Mouse (Mus musculus): ENCODE measurements around the gene Zcwpw1. TPM values are rescaled to one million over a fixed set of nuclear protein-coding genes. Genes with fewer than 3 reads are reported as not detected.

Gene Zcwpw1
- polyA plus RNA-seq, 1 experiment = 15.5 TPM

GRCm38 (mm10) chr5:137751988-137752387, 35.6 kb upstream of the Zcwpw1 start:
- Histone ChIP-seq H3K9ac (ENCODE audit: low read depth, poor library complexity, severe bottlenecking) (no peak overlapping the region), H3K4me3 (ENCODE audit: low read depth, low read length) (no peak overlapping the region), H3K36me3 (ENCODE audit: control insufficient read depth, insufficient read depth, low read length, poor library complexity, severe bottlenecking) (no peaks in the 10 kb centered on the region), H3K27ac (ENCODE audit: insufficient read depth, low read length) (peak overlapping the region; percentile 11; the same call in 1 of the 2 replicates), H3K27me3 (ENCODE audit: control insufficient read depth, insufficient read depth, low read length, poor library complexity, severe bottlenecking) (no peaks in the 10 kb centered on the region), H3K4me1 (ENCODE audit: control insufficient read depth, insufficient read depth, low read length) (peaks cover 18% of the 10 kb centered on the region), H3K9me3 (replicated peaks; ENCODE audit: control insufficient read depth, insufficient read depth, low read length, poor library complexity, severe bottlenecking) (no peaks in the 10 kb centered on the region)
- TF ChIP-seq CTCF (IDR thresholded peaks at IDR 0.05; ENCODE audit: low read depth, low read length) = no peak

GRCm38 (mm10) chr5:137753111-137753832, 34.3 kb upstream of the Zcwpw1 start:
- Histone ChIP-seq H3K27ac (ENCODE audit: insufficient read depth, low read length) (peak overlapping the region; percentile 62), H3K27me3 (ENCODE audit: control insufficient read depth, insufficient read depth, low read length, poor library complexity, severe bottlenecking) (no peaks in the 10 kb centered on the region), H3K4me3 (ENCODE audit: low read depth, low read length) (no peak overlapping the region), H3K9ac (ENCODE audit: low read depth, poor library complexity, severe bottlenecking) (no peak overlapping the region), H3K4me1 (ENCODE audit: control insufficient read depth, insufficient read depth, low read length) (peaks cover 22% of the 10 kb centered on the region), H3K9me3 (replicated peaks; ENCODE audit: control insufficient read depth, insufficient read depth, low read length, poor library complexity, severe bottlenecking) (no peaks in the 10 kb centered on the region), H3K36me3 (ENCODE audit: control insufficient read depth, insufficient read depth, low read length, poor library complexity, severe bottlenecking) (no peaks in the 10 kb centered on the region)
- no peak for TF ChIP-seq CTCF (IDR thresholded peaks at IDR 0.05; ENCODE audit: low read depth, low read length)
- no peak for TF ChIP-seq POLR2A (IDR thresholded peaks at IDR 0.05; ENCODE audit: insufficient read depth, low read length)
- TF ChIP-seq EP300 (IDR thresholded peaks at IDR 0.05; ENCODE audit: insufficient read depth, low read depth, low read length) = 0 out of 2 replicates have a peak, but pooled peaks have one; percentile 19

GRCm38 (mm10) chr5:137755425-137755824, 32.2 kb upstream of the Zcwpw1 start:
- Histone ChIP-seq H3K27ac (ENCODE audit: insufficient read depth, low read length) (no peak overlapping the region), H3K9ac (ENCODE audit: low read depth, poor library complexity, severe bottlenecking) (no peak overlapping the region), H3K36me3 (ENCODE audit: control insufficient read depth, insufficient read depth, low read length, poor library complexity, severe bottlenecking) (no peaks in the 10 kb centered on the region), H3K9me3 (replicated peaks; ENCODE audit: control insufficient read depth, insufficient read depth, low read length, poor library complexity, severe bottlenecking) (no peaks in the 10 kb centered on the region), H3K27me3 (ENCODE audit: control insufficient read depth, insufficient read depth, low read length, poor library complexity, severe bottlenecking) (no peaks in the 10 kb centered on the region), H3K4me3 (ENCODE audit: low read depth, low read length) (no peak overlapping the region), H3K4me1 (ENCODE audit: control insufficient read depth, insufficient read depth, low read length) (peaks cover 20% of the 10 kb centered on the region)
- no peak for TF ChIP-seq CTCF (IDR thresholded peaks at IDR 0.05; ENCODE audit: low read depth, low read length)
- no peak for TF ChIP-seq EP300 (IDR thresholded peaks at IDR 0.05; ENCODE audit: insufficient read depth, low read depth, low read length)
- no peak for TF ChIP-seq POLR2A (IDR thresholded peaks at IDR 0.05; ENCODE audit: insufficient read depth, low read length)

GRCm38 (mm10) chr5:137756106-137756505, 31.5 kb upstream of the Zcwpw1 start:
- no peak overlapping the region for H3K4me3 ChIP-seq (ENCODE audit: low read depth, low read length)
- H3K27ac ChIP-seq (ENCODE audit: insufficient read depth, low read length) = no peak overlapping the region
- H3K27me3 ChIP-seq (ENCODE audit: control insufficient read depth, insufficient read depth, low read length, poor library complexity, severe bottlenecking) = no peaks in the 10 kb centered on the region
- no peak for TF ChIP-seq POLR2A (IDR thresholded peaks at IDR 0.05; ENCODE audit: insufficient read depth, low read length)
- no peak for TF ChIP-seq CTCF (IDR thresholded peaks at IDR 0.05; ENCODE audit: low read depth, low read length)
- no peak for TF ChIP-seq EP300 (IDR thresholded peaks at IDR 0.05; ENCODE audit: insufficient read depth, low read depth, low read length)
- no peak overlapping the region for H3K9ac ChIP-seq (ENCODE audit: low read depth, poor library complexity, severe bottlenecking)
- H3K9me3 ChIP-seq (replicated peaks; ENCODE audit: control insufficient read depth, insufficient read depth, low read length, poor library complexity, severe bottlenecking) = no peaks in the 10 kb centered on the region
- H3K36me3 ChIP-seq (ENCODE audit: control insufficient read depth, insufficient read depth, low read length, poor library complexity, severe bottlenecking) = no peaks in the 10 kb centered on the region
- H3K4me1 ChIP-seq (ENCODE audit: control insufficient read depth, insufficient read depth, low read length) = peaks cover 17% of the 10 kb centered on the region

- H3K27me3 ChIP-seq (ENCODE audit: control insufficient read depth, insufficient read depth, low read length, poor library complexity, severe bottlenecking) = no peaks in the 10 kb centered on the region
Observed at GRCm38 (mm10) chr5:137756882-137757661, 30.5 kb upstream of the Zcwpw1 start.

GRCm38 (mm10) chr5:137757887-137758286, 29.7 kb upstream of the Zcwpw1 start:
- TF ChIP-seq EP300 (IDR thresholded peaks at IDR 0.05; ENCODE audit: insufficient read depth, low read depth, low read length) = no peak
- TF ChIP-seq CTCF (IDR thresholded peaks at IDR 0.05; ENCODE audit: low read depth, low read length) = no peak
- TF ChIP-seq POLR2A (IDR thresholded peaks at IDR 0.05; ENCODE audit: insufficient read depth, low read length) = no peak
- Histone ChIP-seq H3K27ac (ENCODE audit: insufficient read depth, low read length) (no peak overlapping the region), H3K36me3 (ENCODE audit: control insufficient read depth, insufficient read depth, low read length, poor library complexity, severe bottlenecking) (no peaks in the 10 kb centered on the region), H3K4me1 (ENCODE audit: control insufficient read depth, insufficient read depth, low read length) (peaks cover 9% of the 10 kb centered on the region), H3K9ac (ENCODE audit: low read depth, poor library complexity, severe bottlenecking) (no peak overlapping the region), H3K9me3 (replicated peaks; ENCODE audit: control insufficient read depth, insufficient read depth, low read length, poor library complexity, severe bottlenecking) (no peaks in the 10 kb centered on the region), H3K4me3 (ENCODE audit: low read depth, low read length) (no peak overlapping the region), H3K27me3 (ENCODE audit: control insufficient read depth, insufficient read depth, low read length, poor library complexity, severe bottlenecking) (no peaks in the 10 kb centered on the region)

More at GRCm38 (mm10) chr5:137756882-137757661, 30.5 kb upstream of the Zcwpw1 start:
- peaks cover 11% of the 10 kb centered on the region for H3K4me1 ChIP-seq (ENCODE audit: control insufficient read depth, insufficient read depth, low read length)
- H3K36me3 ChIP-seq (ENCODE audit: control insufficient read depth, insufficient read depth, low read length, poor library complexity, severe bottlenecking) = no peaks in the 10 kb centered on the region
- no peaks in the 10 kb centered on the region for H3K9me3 ChIP-seq (replicated peaks; ENCODE audit: control insufficient read depth, insufficient read depth, low read length, poor library complexity, severe bottlenecking)
- peak; percentile 87 for TF ChIP-seq CTCF (IDR thresholded peaks at IDR 0.05; ENCODE audit: low read depth, low read length)
- no peak for TF ChIP-seq EP300 (IDR thresholded peaks at IDR 0.05; ENCODE audit: insufficient read depth, low read depth, low read length)
- H3K27ac ChIP-seq (ENCODE audit: insufficient read depth, low read length) = no peak overlapping the region
- no peak overlapping the region for H3K9ac ChIP-seq (ENCODE audit: low read depth, poor library complexity, severe bottlenecking)
- no peak overlapping the region for H3K4me3 ChIP-seq (ENCODE audit: low read depth, low read length)
